Mouse (Mus musculus) left cerebral cortex, postnatal 25 days (tissue): ENCODE data around the gene Cd96. TPM values are rescaled to one million over a fixed set of nuclear protein-coding genes. Genes with fewer than 3 reads are reported as not detected.
A peak's percentile ranks its signal among the peaks of the same experiment; 100 is the strongest.

Experiments used
- DNase-seq, 2 experiments: peaks; one replicate each; pipeline ENCODE4 v3.0.0; 2022; ENCODE audit warnings: low spot score in 2 of 2, mixed read lengths in 1 of 2
- intact Hi-C: fragments of 180-260 bp; cut with DNase I; formaldehyde crosslinking; loops from one replicate; pipeline ENCODE4 v1.15.1; 2025
- total RNA-seq, 2 experiments: library from RNA; stranded (reverse); gene quantifications; 2 replicates each; pipeline ENCODE4 v1.2.3; 2021

The Cd96 gene
- total RNA-seq, 2 experiments from 2014 or later: not detected

DNA sequence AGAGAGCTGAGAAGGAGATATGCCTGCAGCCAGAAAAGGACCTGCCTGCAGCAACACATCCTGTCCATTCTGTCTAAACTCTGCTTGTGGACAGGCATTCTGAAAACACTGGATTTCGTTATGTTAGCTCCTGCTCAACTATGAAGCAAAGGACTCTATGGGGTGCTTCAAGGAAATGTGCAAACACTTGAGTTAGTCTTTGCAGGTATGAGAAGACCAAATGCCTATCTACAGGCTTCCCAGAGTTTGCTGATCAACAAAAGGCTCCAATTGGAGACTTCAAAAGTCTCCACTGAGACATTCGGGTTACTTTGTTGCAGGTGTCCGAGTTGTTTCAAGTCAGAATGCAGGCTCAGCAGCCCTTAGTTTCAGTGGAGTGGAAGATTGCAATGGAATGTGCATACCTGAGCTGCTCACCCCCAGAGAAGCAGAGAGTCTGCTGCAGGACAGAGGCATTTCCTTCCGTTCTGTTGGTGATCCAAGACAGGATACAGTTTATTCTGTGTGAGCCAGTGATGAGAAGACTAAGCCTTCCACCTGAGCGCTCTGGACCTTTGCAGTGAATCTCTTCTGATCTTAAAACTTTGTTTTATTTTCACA, 33.1 kb downstream of the Cd96 start:
- DNase-seq: no peak
- intact Hi-C loops: no loop called here

DNA sequence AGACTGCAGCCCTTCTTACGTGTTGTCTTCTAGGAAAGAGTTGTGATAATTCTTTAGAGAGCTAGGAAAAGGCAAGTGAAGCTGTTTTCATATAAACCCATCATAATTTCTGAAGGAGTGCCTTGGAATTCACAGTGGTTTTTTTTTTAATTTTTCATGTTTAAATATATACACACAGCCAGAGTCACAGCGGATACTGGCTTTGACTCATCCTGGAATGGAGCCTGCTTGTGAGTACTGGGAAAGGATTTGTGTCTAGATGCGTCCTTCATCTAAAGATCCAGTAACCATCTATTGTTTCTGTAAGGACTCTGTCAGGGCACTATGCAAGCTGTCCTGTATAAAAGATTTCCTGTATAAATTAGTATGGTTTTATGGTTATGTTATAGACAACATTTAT, 52.1 kb downstream of the Cd96 start:
- peak in 1 of 2 experiments; percentile 53 for DNase-seq

DNA sequence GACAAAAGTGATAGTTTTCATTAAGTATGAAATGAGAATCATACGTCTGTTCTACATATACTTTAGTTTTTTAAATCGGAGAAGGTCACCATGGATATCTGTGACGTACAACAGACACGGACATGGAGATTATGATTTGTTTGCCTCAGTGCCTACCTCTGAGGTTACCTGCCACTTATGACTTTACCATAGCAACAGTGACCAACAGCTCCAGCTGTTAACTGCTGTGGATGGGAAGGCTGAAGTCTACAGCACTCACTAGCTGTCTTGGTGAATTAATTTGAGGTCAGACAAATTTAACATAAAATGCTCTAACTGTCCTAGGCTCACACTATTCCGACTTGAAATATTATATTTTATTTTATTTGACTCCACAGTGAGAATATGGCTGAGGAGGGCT, 56.8 kb downstream of the Cd96 start:
- intact Hi-C loops: no loop called here
- no peak for DNase-seq

More for the DNA sequence above, 52.1 kb downstream of the Cd96 start:
- intact Hi-C loops: no loop called here

DNA sequence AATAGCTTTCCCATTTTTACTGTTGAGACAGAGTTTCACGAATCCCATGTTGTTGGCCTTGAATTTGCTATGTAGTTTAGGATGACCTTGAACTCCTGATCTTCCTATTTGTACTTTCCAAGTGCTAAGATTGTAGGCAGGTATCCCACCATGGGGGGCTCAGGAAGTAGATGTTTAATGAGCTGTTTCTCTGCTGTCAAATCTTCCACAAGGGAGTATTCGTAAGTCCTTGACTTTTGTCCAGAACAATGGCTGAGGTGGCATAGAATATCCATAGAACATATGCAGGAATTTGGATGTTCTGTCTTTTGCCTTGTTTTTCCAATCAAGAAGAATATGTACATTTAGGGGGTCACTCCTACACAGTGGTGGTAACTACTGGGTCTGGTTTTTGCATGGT, 73.1 kb downstream of the Cd96 start:
- no peak for DNase-seq
- intact Hi-C loops: no loop called here

DNA sequence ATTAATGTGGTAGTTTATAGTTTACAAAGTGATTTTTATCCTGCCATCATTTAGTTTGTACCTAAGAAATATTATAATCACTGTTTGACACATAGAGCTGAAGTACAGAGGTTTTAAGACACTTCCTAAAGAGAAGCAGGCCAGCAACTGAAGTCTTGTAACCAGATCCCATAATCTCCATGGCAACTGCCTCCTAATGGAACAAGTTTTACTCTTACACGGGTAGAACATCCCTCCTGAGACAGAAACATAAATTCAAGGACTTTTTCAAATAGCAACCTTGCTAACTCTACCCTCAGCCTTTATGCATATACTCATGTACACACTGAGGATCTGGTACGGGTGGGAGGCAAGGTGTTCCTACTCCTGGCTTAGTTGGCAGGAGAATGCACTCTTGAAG, 83.8 kb downstream of the Cd96 start:
- DNase-seq: peak; percentile 6 to 16
- intact Hi-C loops: no loop called here

DNA sequence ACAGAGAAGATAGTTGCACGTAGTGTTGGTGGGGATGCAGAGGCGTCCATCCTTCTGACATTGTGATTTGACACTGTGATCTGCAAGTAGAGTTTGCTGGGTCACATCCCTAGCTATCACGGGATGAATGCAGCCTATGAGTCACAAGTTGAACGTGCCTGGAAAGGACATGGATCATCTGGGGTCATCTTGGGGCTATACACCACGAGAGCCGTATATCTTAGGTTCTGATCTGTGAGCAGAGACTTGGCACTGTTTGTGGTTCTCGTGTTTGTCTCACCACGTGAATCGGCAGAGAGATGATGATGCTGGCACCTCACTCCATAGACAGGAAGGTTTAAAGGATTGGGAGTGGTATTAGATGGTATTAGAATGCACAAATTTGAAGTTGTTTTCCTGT, 86.2 kb downstream of the Cd96 start:
- intact Hi-C loops: no loop called here
- DNase-seq: no peak

DNA sequence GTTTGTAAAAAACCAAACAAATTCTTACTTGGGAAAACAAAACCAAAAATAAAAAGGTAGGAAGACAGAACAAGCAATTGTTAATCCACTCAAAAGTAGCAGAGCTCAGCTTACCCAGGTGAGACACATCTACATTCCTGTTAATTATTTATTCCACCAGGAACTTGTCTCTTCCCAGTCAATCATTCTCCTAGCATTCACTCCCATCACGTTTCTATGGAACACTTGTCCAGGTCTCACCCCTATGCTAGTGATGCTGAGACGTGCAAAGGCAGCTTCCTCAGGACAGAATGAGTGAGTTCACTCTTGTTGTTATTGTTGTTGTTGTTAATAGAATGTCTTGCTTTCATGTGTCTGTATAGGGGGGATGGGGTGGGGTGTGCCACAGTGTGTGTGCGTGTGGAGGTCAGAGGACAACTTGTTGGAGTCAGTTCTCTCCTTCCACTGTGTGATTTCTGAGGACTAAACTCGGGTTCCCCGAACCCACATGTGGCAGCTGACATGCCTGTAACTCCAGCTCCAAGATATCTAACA, 97.0 kb downstream of the Cd96 start:
- intact Hi-C loops: loop anchor here (1.0 to 5.0 kb wide), 3 partner anchors 32 to 266 kb away; no protein-coding TSS in a partner anchor
- no peak for DNase-seq

DNA sequence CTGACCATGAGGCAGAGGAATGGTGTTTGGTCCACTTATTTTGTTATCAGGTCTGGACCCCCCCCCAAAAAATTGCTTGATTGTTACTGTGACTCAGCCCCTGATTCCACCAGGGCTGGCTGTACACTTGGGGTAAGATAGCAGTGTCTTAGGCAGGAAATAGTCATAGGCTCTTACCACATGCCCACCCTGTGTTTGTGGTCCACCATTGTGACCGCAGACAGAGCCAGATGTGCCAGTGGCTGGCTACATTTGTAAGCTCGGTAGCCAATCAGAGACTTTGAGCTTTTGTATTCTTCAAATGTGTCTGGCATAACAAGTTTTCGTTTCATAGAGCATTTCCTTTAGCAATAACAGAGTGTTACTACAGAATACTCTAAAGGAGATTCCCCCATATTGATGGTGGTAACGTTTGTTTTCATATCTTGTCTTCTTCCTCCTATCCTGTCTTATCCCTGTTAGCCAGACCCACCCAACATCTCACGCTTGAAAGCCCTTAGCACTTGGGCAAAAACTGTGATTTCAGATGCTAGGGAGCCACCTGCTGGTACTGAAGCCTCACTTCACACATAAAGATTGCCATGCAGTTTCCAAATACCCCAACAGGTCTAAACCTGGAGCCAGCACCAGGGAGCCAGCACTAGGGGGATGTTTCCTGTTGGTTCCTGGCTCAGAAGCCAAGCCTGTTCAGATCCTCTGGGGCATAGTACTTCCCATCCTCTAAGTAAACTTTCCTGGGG, 97.7 kb downstream of the Cd96 start:
- peak; percentile 54 to 79 for DNase-seq
- intact Hi-C loops: loop anchor here (1.0 to 5.0 kb wide), 3 partner anchors 31 to 265 kb away; no protein-coding TSS in a partner anchor

DNA sequence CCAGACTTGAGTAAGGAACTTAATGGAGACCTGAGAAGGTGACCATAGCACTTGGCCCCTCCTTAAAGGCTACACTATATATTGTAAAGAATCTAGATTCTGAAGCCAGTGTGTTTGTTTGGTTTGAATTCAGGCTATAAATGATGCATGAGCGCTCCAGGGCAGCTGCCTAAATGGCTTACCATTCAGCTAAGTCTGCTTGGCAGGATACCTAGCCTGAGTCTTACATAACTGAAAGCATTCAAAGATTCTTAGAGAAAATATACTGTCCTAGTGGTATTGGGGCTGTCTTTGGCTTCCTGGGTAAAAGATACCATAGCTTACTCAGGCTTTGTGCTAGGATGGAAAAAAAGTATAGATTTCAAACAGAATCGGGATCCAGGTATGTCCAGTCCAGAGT, 98.7 kb downstream of the Cd96 start:
- intact Hi-C loops: loop anchor here (5.0 kb wide), 2 partner anchors 49 to 264 kb away; no protein-coding TSS in a partner anchor
- peak in 1 of 2 experiments; percentile 68 for DNase-seq

DNA sequence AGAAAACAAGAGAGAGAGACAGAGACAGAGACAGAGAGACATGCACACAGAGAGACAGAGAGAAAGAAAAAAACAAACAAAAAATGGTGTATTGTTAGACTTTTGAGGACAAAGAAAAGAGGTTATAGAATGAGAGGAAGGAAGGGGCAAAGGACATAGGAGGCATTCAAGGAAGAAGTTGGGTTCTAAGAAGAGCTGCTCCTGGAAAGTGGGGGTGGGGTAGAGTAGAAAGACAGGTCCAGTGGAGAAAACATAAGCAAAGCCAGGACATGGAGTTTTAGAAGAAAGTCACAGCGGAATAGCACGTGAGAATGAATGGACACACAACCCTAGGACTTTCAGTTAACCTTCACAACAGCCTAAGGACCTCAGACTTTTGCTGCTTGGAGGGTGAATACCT, 99.7 kb downstream of the Cd96 start:
- no peak for DNase-seq
- intact Hi-C loops: loop anchor here (5.0 kb wide), 2 partner anchors 48 to 263 kb away; no protein-coding TSS in a partner anchor

DNA sequence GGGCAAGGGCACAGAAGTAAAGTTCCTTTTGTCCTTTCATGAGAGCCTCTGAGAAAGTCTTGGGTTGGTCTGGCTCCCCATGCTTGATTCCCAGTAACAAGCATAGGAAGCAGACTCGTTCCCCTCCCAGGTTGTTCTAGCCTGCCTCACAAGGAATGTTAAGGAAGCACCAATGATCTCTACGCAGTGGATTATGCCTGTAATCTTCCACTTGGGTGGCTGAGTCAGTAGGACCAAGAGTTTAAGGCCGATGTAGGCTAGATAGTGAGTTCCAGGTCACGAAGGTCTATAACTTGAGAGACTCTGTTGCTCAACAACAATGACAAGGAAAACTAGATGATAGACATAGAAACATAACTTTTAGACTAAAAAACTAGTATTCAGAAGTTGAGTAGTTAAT, 100.3 kb downstream of the Cd96 start:
- no peak for DNase-seq
- intact Hi-C loops: loop anchor here (5.0 kb wide), 2 partner anchors 47 to 262 kb away; no protein-coding TSS in a partner anchor

DNA sequence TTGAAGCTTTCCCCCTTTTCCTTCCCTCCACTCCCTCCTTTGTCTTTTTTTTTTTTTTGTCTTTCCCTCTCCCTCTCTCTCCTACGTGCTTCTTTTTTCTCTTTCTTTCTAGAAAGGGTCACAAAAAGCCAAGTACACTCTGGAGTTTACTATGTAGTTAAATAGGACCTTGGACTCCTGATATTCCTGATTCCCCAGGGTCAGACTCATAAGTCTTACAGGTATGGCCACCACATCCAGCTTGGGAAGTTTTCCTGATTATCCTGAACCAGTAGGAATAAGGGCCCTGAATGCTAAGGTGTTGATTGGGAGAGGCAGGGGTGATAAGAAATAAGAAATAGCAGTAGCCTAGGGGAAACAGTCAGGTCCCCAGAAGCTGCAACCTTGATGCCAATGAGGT, 100.7 kb downstream of the Cd96 start:
- intact Hi-C loops: no loop called here
- DNase-seq: no peak

DNA sequence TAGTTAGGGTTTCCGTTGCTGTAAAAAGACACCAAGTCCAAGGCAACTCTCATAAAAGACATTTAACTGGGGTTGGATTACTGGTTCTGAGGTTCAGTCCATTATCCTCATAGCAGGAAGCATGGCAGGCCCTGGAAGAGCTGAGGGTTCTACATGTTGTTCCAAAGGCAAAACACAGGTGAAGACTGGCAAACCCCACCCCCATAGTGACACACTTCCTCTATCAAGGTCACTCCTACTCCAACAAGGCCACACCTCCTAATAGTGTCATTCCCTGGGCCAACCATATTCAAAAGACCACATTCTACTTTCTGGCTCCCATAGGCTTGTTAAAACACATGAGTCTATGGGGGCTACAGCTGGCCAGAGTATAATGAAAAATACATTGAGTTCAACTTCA, 108.4 kb downstream of the Cd96 start:
- intact Hi-C loops: no loop called here
- DNase-seq: no peak

DNA sequence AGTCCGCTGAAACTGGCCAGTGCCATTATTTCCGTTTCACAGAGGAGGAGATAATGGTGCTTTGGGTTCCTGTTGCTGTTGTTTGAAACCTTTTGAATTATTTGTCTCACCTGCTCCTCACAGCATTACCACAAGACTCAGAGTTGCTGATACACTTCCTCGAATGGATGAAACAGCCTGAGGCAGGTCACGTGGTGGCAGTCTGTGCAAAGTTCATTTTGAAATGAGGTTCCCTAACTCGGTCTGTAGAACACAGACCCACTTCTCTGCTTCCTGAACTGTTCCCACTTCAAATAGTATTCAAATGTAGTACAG, 109.2 kb downstream of the Cd96 start:
- no peak for DNase-seq
- intact Hi-C loops: no loop called here

DNA sequence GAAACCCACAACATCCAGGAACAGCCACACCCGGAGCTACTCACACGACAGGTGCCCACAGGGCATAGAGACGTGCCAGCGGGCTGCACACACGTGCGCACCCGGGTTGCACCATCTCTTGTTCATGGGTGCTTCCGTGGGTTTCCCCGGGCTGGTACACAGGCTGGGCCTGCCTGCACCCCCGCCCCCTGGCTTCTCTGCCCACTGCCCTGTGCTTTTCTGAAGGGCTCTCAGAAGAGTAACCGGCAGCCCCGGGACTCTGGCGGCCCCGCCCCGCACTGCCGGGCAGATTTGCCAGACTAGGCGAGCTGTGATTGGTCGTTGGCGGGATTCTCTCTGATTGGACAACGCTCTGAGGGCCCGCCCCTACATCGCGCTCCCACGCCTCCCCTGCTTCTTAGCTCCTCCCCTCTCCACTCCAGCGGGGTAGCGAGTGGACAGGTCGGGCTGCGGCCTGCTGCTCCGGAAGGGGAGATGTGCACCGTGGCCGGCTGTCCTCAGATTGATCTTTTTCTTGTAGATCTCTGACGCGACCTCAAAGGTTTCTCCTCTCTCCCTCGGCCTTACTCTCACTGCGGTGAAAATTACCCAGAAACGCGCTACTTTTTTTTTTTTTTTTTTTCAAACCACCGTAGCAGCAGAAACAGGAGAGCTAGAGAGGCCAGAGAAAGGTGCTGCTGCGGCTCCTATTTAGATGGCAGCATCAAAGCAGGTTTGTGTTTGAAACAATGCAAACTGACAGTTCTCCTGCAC, 109.7 kb downstream of the Cd96 start, which contains the start of gene Plcxd2:
Gene Plcxd2 (minus strand): TSS at position 66 of the 753 bp plus-strand sequence.
- intact Hi-C loops: no loop called here
- peak; percentile 94 to 98 for DNase-seq

DNA sequence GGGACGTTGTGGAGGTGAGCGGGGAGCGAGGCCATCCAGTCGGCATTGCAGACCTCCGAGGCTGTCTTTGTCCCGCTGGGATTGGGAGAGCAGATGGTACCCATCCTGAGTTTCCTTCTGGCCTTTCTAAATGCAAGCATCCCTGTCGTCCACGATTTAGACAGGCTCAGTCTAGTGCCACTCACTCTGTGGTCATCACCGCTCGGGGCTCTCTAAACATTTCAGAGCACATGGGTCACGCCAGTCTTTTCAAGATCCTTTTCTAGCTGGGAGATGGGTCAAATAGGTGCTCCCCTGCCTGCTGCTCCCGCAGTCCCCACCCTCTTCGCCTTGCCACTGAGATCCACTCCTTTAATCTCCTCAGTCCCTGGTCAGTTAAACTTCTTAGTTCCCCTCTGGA, 110.3 kb downstream of the Cd96 start:
- intact Hi-C loops: no loop called here
- no peak for DNase-seq

DNA sequence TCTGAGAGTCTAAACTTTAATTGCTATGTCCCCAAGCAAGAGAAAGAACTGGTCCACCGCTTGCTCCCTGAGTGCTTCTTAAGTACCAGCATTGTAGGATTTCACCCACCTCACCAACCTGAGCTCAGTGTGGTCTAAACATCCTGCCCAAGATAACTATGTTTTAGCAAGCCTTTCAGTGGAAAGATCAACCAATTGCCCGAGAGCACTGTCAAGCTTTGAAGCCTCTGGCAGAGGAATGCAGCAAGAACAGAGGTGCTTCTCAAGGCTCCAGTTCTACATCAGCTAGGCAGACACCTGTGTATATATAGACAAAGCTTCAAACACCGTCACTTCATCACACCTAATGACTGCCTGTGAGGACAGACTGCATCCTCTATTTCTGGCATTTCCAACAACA, 111.3 kb downstream of the Cd96 start:
- intact Hi-C loops: no loop called here
- no peak for DNase-seq

DNA sequence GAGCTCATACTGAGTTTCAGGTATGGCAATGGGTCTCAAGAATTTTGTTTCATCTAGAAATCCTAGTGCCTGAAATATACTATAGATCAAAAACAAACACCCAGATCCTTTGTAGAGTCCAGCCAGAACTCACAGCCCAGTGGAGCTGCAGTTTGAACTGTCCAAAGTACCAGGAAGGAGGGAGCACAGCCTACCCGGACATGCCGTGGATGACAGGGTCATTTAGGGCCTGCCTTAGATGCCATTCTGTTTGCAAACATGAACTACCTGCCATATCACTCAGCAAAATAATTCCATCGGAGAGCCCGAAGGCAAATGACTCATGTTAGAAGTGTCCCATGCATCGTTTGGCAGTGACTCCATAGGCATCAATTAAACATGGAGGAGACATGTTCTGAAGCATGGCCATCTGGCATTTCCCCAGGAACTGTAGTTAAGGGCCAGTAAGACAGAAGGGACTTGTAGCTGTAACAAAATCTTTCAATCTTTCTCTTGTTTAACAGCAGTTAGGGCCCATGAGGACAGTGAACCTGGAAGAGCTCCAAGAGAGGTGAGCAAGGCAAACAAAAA, 111.9 kb downstream of the Cd96 start:
- intact Hi-C loops: no loop called here
- no peak for DNase-seq

DNA sequence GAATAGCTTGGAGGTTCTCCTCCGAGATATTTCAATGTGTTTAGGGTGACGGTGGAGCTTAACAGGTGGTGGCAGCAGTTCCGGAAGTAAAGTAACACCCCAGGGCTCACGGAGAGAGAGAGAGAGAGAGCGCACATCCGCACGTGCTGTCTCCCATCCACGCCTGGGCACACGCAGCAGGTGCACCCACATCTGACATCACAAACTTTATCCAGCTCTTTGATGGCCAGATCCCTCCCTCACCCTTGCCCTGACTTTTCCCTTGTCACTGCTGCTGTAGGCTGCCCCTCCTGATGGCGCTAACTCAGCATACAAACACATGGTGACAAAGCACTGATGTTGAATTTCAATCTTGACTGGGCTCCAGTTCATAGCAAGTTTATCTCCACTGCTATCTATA, 113.8 kb downstream of the Cd96 start:
- DNase-seq: no peak
- intact Hi-C loops: no loop called here

DNA sequence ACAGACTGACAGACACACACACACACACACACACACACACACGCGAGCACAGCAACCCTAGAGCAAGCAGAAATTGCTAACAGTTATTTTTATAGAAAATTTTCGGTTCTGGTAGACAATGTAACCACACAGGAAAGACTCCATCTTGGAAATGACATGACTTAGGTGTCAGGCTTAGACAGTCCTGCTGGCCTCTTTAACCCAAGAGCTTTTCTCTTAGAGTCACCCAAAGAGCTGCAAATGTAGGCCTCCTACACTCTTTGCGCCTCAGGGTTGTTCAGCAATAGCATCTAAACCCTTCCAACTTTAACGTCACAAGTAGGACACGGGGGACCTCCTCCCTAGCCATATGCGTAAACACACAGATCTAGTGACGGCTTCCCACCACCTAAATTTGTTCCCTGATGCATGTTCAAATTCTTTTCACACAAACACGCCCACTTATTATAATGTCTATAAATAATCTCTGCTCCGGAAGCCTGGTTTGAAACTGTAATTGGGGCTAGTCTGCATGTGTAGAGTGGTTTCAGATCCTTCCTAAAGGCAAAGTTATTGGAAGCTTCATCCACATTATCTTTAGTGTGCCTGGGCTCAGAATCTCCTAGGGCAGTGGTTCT, 118.4 kb downstream of the Cd96 start:
- intact Hi-C loops: no loop called here
- peak in 1 of 2 experiments; percentile 85 for DNase-seq
